Mouse (Mus musculus): ENCODE results near the gene Meiob. TPM values are rescaled to one million over a fixed set of nuclear protein-coding genes. Genes with fewer than 3 reads are reported as not detected.

The Meiob gene
- polyA plus RNA-seq, 1 experiment, result not detected

DNA sequence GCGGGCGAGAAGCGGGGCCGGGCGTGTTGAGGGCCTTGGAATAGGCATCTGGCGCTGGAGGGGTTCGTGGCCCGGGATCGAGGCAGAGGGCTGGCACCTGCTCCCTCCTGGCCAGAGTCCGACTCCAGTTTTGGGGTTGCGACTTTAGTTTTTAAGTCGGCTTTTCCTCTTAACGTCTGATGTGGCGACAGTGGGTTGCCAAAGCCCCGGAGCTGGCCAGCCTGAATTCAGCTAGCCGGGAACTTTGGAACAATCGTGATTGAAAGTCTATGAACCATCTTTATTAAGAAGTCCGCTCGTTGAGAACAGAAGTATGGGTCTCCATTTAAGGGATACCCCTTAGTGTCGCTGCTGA, 46.7 kb downstream of the Meiob start:
- H3K36me3 ChIP-seq (ENCODE audit: control insufficient read depth, insufficient read depth, low read length), result no peaks in the 10 kb centered on the region
- peak overlapping the region; percentile 62 for H3K4me3 ChIP-seq (ENCODE audit: control insufficient read depth, insufficient read depth, low read length)
- no peaks in the 10 kb centered on the region for H3K27me3 ChIP-seq (ENCODE audit: control insufficient read depth, insufficient read depth, low read length)
- 1% methylated on average over 20 of the region's 20 CpGs for WGBS
- peaks cover 6% of the 10 kb centered on the region for H3K4me1 ChIP-seq (replicated peaks; ENCODE audit: control insufficient read depth, insufficient read depth, low read length)
- TF ChIP-seq POLR2A (IDR thresholded peaks at IDR 0.05; ENCODE audit: control insufficient read depth, extremely low read depth, insufficient read depth, low read length, poor library complexity) (no peak), CTCF (IDR thresholded peaks at IDR 0.05; ENCODE audit: borderline replicate concordance, control insufficient read depth, extremely low read depth, insufficient read depth, low read length, poor library complexity) (no peak)
- no peak overlapping the region for H3K27ac ChIP-seq (ENCODE audit: control insufficient read depth, insufficient read depth, low read length)
- no peak for DNase-seq

DNA sequence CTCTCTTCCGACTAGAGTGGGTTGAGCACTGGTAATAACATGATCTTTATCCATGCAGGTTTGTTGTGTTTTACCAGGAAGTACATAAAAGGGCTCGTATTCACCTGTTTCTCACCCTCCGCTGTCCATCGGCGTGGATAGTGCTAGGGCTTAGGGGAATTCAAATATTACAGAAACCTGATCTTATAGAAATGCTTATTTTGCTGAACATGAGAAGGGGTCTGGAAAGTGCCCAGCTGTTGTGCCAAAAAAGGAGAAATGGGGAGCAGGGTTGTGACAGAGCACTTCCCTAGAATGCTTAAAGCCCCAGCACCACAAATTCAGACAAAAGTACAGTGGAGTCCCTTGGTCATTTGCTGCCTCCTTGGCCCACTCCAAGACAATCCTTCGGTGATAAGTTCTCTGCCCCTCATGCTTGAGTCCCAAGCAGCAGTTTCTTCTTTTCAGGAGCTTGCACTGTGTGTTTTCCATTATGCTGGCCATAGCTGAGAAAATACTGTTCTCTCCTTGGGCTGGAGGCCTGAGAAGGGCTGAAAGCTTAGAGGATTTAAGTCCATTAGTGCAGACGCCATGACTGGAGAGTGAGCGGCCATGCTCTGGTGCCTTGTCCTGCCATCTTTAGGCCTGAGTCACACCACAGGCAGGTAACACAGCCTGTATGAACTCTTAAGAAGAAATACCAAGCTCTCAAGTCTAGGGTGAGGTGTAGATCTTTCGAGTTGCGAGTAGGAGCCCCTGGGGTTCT, 47.5 kb downstream of the Meiob start:
- no peak overlapping the region for H3K27ac ChIP-seq (ENCODE audit: control insufficient read depth, insufficient read depth, low read length)
- H3K4me1 ChIP-seq (replicated peaks; ENCODE audit: control insufficient read depth, insufficient read depth, low read length), result peaks cover 6% of the 10 kb centered on the region
- DNase-seq, result no peak
- H3K36me3 ChIP-seq (ENCODE audit: control insufficient read depth, insufficient read depth, low read length), result no peaks in the 10 kb centered on the region
- no peak overlapping the region for H3K4me3 ChIP-seq (ENCODE audit: control insufficient read depth, insufficient read depth, low read length)
- no peaks in the 10 kb centered on the region for H3K27me3 ChIP-seq (ENCODE audit: control insufficient read depth, insufficient read depth, low read length)
- TF ChIP-seq POLR2A (IDR thresholded peaks at IDR 0.05; ENCODE audit: control insufficient read depth, extremely low read depth, insufficient read depth, low read length, poor library complexity) (no peak), CTCF (IDR thresholded peaks at IDR 0.05; ENCODE audit: borderline replicate concordance, control insufficient read depth, extremely low read depth, insufficient read depth, low read length, poor library complexity) (no peak)
- 84% methylated on average over 10 of the region's 10 CpGs for WGBS

DNA sequence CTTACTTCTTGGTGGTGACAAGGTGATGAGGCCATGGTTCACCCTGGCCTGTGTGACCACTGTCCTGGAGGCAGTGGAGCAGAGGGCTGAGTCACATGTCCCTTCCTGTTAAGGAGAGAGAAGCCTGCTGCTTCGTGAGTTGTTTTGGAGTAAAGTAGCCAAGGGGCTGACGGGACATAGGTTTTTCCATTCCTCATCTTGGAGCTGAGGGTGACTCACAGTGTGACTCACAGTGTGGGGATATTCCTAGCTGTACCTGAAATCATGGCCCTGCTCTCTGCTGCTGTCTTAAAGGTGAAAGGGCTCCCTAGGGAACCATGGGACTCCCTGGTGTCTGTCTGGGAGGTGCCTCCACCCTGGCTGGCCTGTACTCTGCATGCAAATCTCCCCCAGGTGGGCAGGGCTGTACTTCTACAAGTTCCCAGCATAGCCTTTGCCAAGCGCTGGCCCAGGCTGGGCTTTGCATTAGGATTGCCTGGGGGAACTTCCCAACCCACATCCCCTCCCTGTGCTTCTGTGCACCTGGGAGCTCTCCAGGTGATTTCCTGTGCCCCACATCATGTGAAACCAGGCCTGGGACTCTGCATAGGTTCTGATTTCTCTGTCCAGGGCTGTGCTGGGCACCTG, 51.9 kb downstream of the Meiob start:
- Histone ChIP-seq H3K36me3 (ENCODE audit: control insufficient read depth, insufficient read depth, low read length) (peaks cover 1% of the 10 kb centered on the region; the same call in 1 of the 2 replicates), H3K4me3 (ENCODE audit: control insufficient read depth, insufficient read depth, low read length) (no peak overlapping the region), H3K27ac (ENCODE audit: control insufficient read depth, insufficient read depth, low read length) (no peak overlapping the region), H3K4me1 (replicated peaks; ENCODE audit: control insufficient read depth, insufficient read depth, low read length) (peaks cover 2% of the 10 kb centered on the region; the same call in 1 of the 2 replicates), H3K27me3 (ENCODE audit: control insufficient read depth, insufficient read depth, low read length) (no peaks in the 10 kb centered on the region)
- no peak for DNase-seq
- TF ChIP-seq CTCF (IDR thresholded peaks at IDR 0.05; ENCODE audit: borderline replicate concordance, control insufficient read depth, extremely low read depth, insufficient read depth, low read length, poor library complexity) (no peak), POLR2A (IDR thresholded peaks at IDR 0.05; ENCODE audit: control insufficient read depth, extremely low read depth, insufficient read depth, low read length, poor library complexity) (no peak)
- 92% methylated on average over 3 of the region's 3 CpGs for WGBS

DNA sequence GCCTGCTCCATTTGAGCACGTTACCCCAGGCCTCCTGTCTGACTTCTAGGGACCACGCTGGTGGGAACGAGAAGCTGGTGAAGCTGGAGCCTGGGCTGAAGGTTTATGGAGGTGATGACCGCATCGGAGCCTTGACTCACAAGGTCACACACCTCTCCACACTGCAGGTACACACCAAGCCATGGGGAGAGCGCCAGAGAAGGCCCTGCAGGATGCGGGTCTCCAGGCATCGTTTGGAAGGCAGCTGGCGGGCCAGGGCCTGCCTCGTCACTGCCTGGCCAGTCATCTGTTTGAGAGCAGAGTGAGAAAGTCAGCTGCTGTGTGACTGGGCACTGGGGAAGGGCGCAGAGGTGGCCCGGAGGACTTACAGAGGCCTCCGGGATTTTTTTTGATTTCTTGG, 52.5 kb downstream of the Meiob start:
- Histone ChIP-seq H3K4me3 (ENCODE audit: control insufficient read depth, insufficient read depth, low read length) (no peak overlapping the region), H3K4me1 (replicated peaks; ENCODE audit: control insufficient read depth, insufficient read depth, low read length) (no peaks in the 10 kb centered on the region), H3K36me3 (ENCODE audit: control insufficient read depth, insufficient read depth, low read length) (peaks cover 6% of the 10 kb centered on the region), H3K27ac (ENCODE audit: control insufficient read depth, insufficient read depth, low read length) (no peak overlapping the region), H3K27me3 (ENCODE audit: control insufficient read depth, insufficient read depth, low read length) (no peaks in the 10 kb centered on the region)
- WGBS, result 95% methylated on average over 13 of the region's 13 CpGs
- TF ChIP-seq CTCF (IDR thresholded peaks at IDR 0.05; ENCODE audit: borderline replicate concordance, control insufficient read depth, extremely low read depth, insufficient read depth, low read length, poor library complexity) (no peak), POLR2A (IDR thresholded peaks at IDR 0.05; ENCODE audit: control insufficient read depth, extremely low read depth, insufficient read depth, low read length, poor library complexity) (no peak)
- no peak for DNase-seq

DNA sequence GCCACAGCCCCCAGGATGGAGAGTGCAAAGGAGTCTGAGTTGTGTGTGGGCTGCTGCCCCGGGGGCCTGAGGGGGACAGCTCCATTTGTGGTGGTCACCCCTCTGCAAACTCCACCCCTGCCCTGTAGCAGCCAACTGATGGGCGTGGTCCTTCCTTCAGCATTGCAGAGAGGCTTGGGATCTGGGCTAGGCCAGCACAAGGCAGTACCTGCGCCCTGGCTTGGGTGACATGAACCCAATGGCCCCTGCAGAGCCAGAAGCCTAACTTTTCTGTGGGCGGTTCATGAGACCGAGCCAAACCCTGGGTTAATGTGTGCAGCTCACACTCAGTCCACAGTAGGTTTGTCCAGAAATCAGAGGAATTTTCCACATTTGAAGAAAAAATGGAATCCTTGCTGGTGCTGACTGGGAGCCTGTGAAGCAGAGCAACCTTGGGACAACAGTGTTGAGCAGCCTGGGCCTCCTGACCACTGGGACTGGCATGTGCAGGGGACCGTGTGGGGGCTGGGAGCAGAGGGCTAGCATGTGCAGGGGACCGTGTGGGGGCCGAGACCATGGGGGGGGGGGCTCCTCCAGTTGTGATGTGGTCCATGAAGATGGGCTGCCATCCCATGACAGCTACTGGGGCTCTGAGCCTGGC, 53.9 kb downstream of the Meiob start:
- Histone ChIP-seq H3K27me3 (ENCODE audit: control insufficient read depth, insufficient read depth, low read length) (no peaks in the 10 kb centered on the region), H3K36me3 (ENCODE audit: control insufficient read depth, insufficient read depth, low read length) (peaks cover 6% of the 10 kb centered on the region), H3K27ac (ENCODE audit: control insufficient read depth, insufficient read depth, low read length) (no peak overlapping the region), H3K4me1 (replicated peaks; ENCODE audit: control insufficient read depth, insufficient read depth, low read length) (no peaks in the 10 kb centered on the region), H3K4me3 (ENCODE audit: control insufficient read depth, insufficient read depth, low read length) (no peak overlapping the region)
- no peak for TF ChIP-seq CTCF (IDR thresholded peaks at IDR 0.05; ENCODE audit: borderline replicate concordance, control insufficient read depth, extremely low read depth, insufficient read depth, low read length, poor library complexity)
- no peak for TF ChIP-seq POLR2A (IDR thresholded peaks at IDR 0.05; ENCODE audit: control insufficient read depth, extremely low read depth, insufficient read depth, low read length, poor library complexity)
- no peak for DNase-seq
- WGBS, result 88% methylated on average over 8 of the region's 8 CpGs

DNA sequence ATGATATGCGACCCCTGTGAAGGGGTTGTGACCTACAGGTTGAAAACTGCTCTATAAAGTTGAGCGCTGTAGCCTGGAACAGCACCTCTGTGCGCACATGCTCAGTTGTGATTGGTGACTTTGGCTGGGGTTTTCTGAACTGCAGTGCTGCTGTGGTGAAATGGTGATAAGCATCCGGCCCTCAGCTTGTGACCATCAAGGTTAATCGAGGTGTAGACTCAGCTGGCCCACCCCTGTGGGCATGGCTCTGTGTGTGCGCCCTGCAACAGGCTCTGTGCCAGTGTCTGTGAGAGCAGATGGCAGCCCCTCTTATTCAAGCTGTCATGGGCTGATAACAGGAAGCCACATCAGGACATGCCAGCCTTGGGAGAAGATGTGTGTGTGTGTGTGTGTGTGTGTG, 54.9 kb downstream of the Meiob start:
- WGBS, result 83% methylated on average over 6 of the region's 6 CpGs
- peaks cover 6% of the 10 kb centered on the region for H3K36me3 ChIP-seq (ENCODE audit: control insufficient read depth, insufficient read depth, low read length)
- H3K27ac ChIP-seq (ENCODE audit: control insufficient read depth, insufficient read depth, low read length), result no peak overlapping the region
- H3K27me3 ChIP-seq (ENCODE audit: control insufficient read depth, insufficient read depth, low read length), result no peaks in the 10 kb centered on the region
- no peak overlapping the region for H3K4me3 ChIP-seq (ENCODE audit: control insufficient read depth, insufficient read depth, low read length)
- H3K4me1 ChIP-seq (replicated peaks; ENCODE audit: control insufficient read depth, insufficient read depth, low read length), result no peaks in the 10 kb centered on the region
- no peak for DNase-seq
- no peak for TF ChIP-seq CTCF (IDR thresholded peaks at IDR 0.05; ENCODE audit: borderline replicate concordance, control insufficient read depth, extremely low read depth, insufficient read depth, low read length, poor library complexity)
- no peak for TF ChIP-seq POLR2A (IDR thresholded peaks at IDR 0.05; ENCODE audit: control insufficient read depth, extremely low read depth, insufficient read depth, low read length, poor library complexity)

Measured in thymus, adult 2 months (tissue).